Mouse (Mus musculus): ENCODE results near the gene Wdtc1. TPM values are rescaled to one million over a fixed set of nuclear protein-coding genes. Genes with fewer than 3 reads are reported as not detected.

The Wdtc1 gene
- polyA plus RNA-seq (2012; rRNA removed), result 107 and 124 TPM in 2 replicates

DNA sequence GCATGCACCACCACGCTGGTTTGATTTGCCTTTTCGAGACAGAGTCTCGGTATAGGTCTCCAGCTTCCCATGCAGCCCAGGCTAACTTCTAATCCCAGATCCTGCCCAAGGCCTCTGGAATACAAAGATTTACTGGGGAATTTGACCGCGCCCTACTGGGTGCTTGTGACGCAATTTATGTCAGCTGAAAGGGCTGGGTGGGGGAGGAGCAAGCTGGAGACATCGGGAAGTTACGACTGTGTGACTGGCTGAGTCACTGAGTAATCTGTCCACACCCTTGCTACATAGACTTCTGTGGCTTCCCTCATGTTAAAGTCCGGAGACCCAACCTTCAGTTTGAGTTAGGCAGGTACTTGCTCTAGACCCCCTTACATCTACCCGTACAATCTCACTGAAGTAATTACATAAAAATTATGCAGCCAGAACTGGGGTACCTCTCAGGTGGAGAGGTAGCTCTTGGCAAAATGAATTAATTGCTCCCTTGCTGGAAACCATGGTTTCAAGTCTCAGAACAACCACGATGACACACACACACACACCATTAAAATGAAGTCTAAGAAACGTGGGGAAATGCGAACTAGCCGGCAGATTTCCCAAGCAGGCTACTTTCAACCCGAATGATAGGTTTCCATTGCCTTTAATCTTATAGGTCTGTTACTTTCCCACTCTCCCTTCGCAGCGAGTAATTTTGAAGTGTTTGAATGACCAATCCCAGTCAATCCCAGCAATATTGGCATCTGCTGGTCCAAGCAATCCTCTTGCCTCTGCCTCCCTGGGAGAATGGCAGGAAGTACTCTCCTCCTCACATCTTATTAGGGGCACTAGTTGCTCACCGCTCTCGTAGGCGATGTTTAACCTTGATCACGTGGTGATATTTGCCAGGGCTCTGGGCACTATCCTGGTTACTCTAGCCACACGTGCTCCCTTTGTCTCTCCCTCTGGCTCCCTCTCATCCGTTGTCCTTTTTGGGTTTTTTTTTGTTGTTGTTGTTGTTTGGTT is at the start of gene Wdtc1:
Gene Wdtc1 (minus strand): TSS at position 115 of the 999 bp plus-strand sequence.
- Histone ChIP-seq H3K36me3 (ENCODE audit: control insufficient read depth, insufficient read depth, low read length) (no peaks in the 10 kb centered on the region), H3K4me3 (ENCODE audit: control insufficient read depth, insufficient read depth, low read length) (no peak within 1 kb of the TSS), H3K4me1 (replicated peaks; ENCODE audit: control insufficient read depth, insufficient read depth, low read length) (no peaks in the 10 kb centered on the region), H3K27me3 (ENCODE audit: control insufficient read depth, insufficient read depth, low read length) (no peaks in the 10 kb centered on the region), H3K27ac (ENCODE audit: control insufficient read depth, insufficient read depth, low read length) (no peak within 1 kb of the TSS)
- TF ChIP-seq CTCF (IDR thresholded peaks at IDR 0.05; ENCODE audit: borderline replicate concordance, control insufficient read depth, extremely low read depth, insufficient read depth, low read length, poor library complexity) (no peak), POLR2A (IDR thresholded peaks at IDR 0.05; ENCODE audit: control insufficient read depth, extremely low read depth, insufficient read depth, low read length, poor library complexity) (no peak)
- 88% methylated on average over 23 of the region's 23 CpGs for WGBS
- DNase-seq, result no peak

DNA sequence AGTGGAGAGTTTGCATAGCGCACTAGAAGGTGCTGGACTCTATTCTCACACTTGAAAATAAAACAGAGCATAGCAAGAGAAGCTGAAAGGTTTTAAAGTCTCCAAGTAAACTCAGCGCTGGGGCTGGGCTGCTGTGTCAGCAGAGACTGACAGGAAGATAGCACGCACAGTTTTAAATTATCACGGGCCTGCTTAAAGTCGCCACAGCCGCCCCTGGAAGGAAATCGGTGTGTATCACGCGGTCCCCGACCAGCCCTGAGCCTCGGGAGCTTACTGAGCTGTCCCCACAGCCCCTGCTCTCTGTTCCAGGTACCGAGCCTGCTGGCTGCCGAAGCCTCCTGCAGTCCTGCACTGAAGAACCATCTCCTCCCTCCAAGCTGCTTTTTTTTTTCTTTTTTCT is 48.7 kb upstream of the Wdtc1 start:
- H3K4me3 ChIP-seq (ENCODE audit: control insufficient read depth, insufficient read depth, low read length), result no peak overlapping the region
- 18% methylated on average over 13 of the region's 13 CpGs for WGBS
- DNase-seq, result no peak
- no peak overlapping the region for H3K27ac ChIP-seq (ENCODE audit: control insufficient read depth, insufficient read depth, low read length)
- H3K36me3 ChIP-seq (ENCODE audit: control insufficient read depth, insufficient read depth, low read length), result no peaks in the 10 kb centered on the region
- TF ChIP-seq CTCF (IDR thresholded peaks at IDR 0.05; ENCODE audit: borderline replicate concordance, control insufficient read depth, extremely low read depth, insufficient read depth, low read length, poor library complexity) (no peak), POLR2A (IDR thresholded peaks at IDR 0.05; ENCODE audit: control insufficient read depth, extremely low read depth, insufficient read depth, low read length, poor library complexity) (no peak)
- peaks cover 3% of the 10 kb centered on the region for H3K4me1 ChIP-seq (replicated peaks; ENCODE audit: control insufficient read depth, insufficient read depth, low read length)
- no peaks in the 10 kb centered on the region for H3K27me3 ChIP-seq (ENCODE audit: control insufficient read depth, insufficient read depth, low read length)

DNA sequence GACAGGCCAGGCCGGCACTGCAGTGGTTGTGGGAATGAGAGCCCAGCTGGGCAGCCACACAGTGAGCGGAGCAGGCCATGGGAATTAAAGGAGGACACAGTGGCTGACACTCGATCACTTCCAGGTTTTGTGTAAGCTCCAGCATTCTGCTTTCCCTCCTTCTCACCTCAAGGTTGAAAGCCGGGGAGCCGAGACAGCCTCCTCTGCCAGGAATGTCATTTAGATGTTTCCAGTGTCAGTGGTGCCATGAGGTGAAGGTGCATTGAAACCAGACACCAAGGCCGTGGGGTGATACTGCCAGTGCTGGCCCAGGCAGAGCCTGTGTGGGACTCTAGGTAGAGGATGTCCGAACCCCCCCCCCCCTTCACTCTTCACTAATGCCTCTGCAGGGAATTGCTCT is 46.8 kb upstream of the Wdtc1 start:
- Histone ChIP-seq H3K27ac (ENCODE audit: control insufficient read depth, insufficient read depth, low read length) (no peak overlapping the region), H3K27me3 (ENCODE audit: control insufficient read depth, insufficient read depth, low read length) (no peaks in the 10 kb centered on the region), H3K4me3 (ENCODE audit: control insufficient read depth, insufficient read depth, low read length) (no peak overlapping the region), H3K36me3 (ENCODE audit: control insufficient read depth, insufficient read depth, low read length) (no peaks in the 10 kb centered on the region), H3K4me1 (replicated peaks; ENCODE audit: control insufficient read depth, insufficient read depth, low read length) (peaks cover 3% of the 10 kb centered on the region)
- WGBS, result 90% methylated on average over 7 of the region's 7 CpGs
- TF ChIP-seq CTCF (IDR thresholded peaks at IDR 0.05; ENCODE audit: borderline replicate concordance, control insufficient read depth, extremely low read depth, insufficient read depth, low read length, poor library complexity), result no peak
- no peak for DNase-seq

DNA sequence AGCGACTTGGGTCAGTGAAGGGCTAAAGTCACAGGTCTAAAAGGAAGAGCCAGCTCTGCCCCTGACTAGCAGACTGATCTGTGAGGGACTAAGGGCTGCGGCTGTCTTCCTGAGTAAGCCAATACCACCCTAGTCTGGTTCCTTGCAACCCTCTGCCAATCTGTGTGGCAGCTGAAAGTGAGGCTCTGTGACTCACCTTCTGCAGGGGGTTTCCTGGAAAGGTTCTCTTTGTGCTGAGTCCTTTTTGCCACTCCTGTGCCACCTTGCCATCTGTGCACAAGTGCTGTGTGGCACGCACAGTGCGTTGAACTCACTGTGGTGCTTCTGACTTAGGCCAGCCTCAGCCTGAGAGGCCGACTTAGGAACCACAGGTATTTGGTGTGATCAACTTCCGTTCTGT is 46.2 kb upstream of the Wdtc1 start:
- H3K27ac ChIP-seq (ENCODE audit: control insufficient read depth, insufficient read depth, low read length), result no peak overlapping the region
- peaks cover 3% of the 10 kb centered on the region for H3K4me1 ChIP-seq (replicated peaks; ENCODE audit: control insufficient read depth, insufficient read depth, low read length)

DNA sequence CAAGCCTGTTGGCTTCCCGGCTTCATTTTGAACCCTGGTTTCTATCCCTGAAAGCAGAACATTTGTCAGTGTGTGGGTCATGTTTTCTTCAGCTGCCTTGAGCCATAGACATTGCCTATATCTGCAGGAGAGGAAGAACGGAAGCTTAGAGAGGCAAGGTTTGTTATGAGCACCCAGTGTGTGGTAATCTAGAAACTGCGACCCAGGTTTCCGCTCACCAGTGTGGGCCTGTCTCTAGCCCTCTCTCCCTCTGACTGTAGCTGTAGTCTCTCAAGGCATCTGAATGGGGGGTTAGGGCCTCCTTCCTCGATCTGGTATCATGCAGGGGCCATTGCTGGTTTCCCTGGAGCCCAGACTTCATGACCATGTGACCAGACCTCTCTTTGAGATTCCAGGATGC is 45.3 kb upstream of the Wdtc1 start:
- no peaks in the 10 kb centered on the region for H3K27me3 ChIP-seq (ENCODE audit: control insufficient read depth, insufficient read depth, low read length)
- no peak overlapping the region for H3K4me3 ChIP-seq (ENCODE audit: control insufficient read depth, insufficient read depth, low read length)
- DNase-seq, result no peak
- H3K27ac ChIP-seq (ENCODE audit: control insufficient read depth, insufficient read depth, low read length), result no peak overlapping the region
- peaks cover 3% of the 10 kb centered on the region for H3K4me1 ChIP-seq (replicated peaks; ENCODE audit: control insufficient read depth, insufficient read depth, low read length)
- no peaks in the 10 kb centered on the region for H3K36me3 ChIP-seq (ENCODE audit: control insufficient read depth, insufficient read depth, low read length)
- no peak for TF ChIP-seq CTCF (IDR thresholded peaks at IDR 0.05; ENCODE audit: borderline replicate concordance, control insufficient read depth, extremely low read depth, insufficient read depth, low read length, poor library complexity)
- TF ChIP-seq POLR2A (IDR thresholded peaks at IDR 0.05; ENCODE audit: control insufficient read depth, extremely low read depth, insufficient read depth, low read length, poor library complexity), result no peak
- 84% methylated on average over 5 of the region's 5 CpGs for WGBS

More for the DNA sequence above, 46.2 kb upstream of the Wdtc1 start:
- TF ChIP-seq CTCF (IDR thresholded peaks at IDR 0.05; ENCODE audit: borderline replicate concordance, control insufficient read depth, extremely low read depth, insufficient read depth, low read length, poor library complexity), result no peak
- no peak for TF ChIP-seq POLR2A (IDR thresholded peaks at IDR 0.05; ENCODE audit: control insufficient read depth, extremely low read depth, insufficient read depth, low read length, poor library complexity)
- Histone ChIP-seq H3K4me3 (ENCODE audit: control insufficient read depth, insufficient read depth, low read length) (no peak overlapping the region), H3K36me3 (ENCODE audit: control insufficient read depth, insufficient read depth, low read length) (no peaks in the 10 kb centered on the region), H3K27me3 (ENCODE audit: control insufficient read depth, insufficient read depth, low read length) (no peaks in the 10 kb centered on the region)
- no peak for DNase-seq
- 82% methylated on average over 6 of the region's 6 CpGs for WGBS

DNA sequence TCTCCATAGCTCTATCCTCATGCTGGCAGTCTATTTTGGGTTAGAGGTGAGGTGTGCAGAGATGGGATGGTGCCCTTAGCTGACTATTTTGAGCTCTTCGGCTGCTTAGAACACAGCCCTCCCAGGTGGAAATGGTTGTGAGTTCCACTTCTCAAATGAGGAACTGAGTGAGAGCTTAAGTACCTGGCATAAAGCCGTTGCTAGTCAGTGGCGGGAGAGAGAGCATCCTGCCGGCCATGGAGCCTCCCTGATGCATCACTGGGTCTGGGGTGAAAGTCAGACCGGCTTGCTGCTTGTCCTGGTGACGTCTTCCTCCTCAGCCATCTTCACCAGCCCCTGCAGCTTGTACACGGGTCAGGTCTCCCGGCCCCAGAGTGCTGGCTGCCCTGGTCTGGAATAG is 44.7 kb upstream of the Wdtc1 start:
- 69% methylated on average over 8 of the region's 8 CpGs for WGBS
- Histone ChIP-seq H3K27ac (ENCODE audit: control insufficient read depth, insufficient read depth, low read length) (no peak overlapping the region), H3K4me3 (ENCODE audit: control insufficient read depth, insufficient read depth, low read length) (no peak overlapping the region), H3K36me3 (ENCODE audit: control insufficient read depth, insufficient read depth, low read length) (no peaks in the 10 kb centered on the region), H3K27me3 (ENCODE audit: control insufficient read depth, insufficient read depth, low read length) (no peaks in the 10 kb centered on the region), H3K4me1 (replicated peaks; ENCODE audit: control insufficient read depth, insufficient read depth, low read length) (peaks cover 3% of the 10 kb centered on the region)
- DNase-seq, result no peak
- no peak for TF ChIP-seq CTCF (IDR thresholded peaks at IDR 0.05; ENCODE audit: borderline replicate concordance, control insufficient read depth, extremely low read depth, insufficient read depth, low read length, poor library complexity)
- TF ChIP-seq POLR2A (IDR thresholded peaks at IDR 0.05; ENCODE audit: control insufficient read depth, extremely low read depth, insufficient read depth, low read length, poor library complexity), result no peak
